Mouse (Mus musculus): ENCODE measurements at regions not wholly inside any gene's neighbourhood (a gene's known extent, or its start where the extent isn't known, plus 50 kb on each side); places are given as distances from the start of the nearest gene placed in this dataset.

- DNase-seq (ENCODE audit: low spot score) = no peak
These were observed 144.8 kb upstream of the Gimd1 start for GRCm38 (mm10) chr3:132484814-132485213.

GRCm38 (mm10) chr3:132485553-132485952 lies 144.1 kb upstream of the Gimd1 start:
- DNase-seq (ENCODE audit: low spot score) = no peak

- peak; percentile 32 for DNase-seq (ENCODE audit: low spot score)
These were observed 123.5 kb upstream of the Gimd1 start for GRCm38 (mm10) chr3:132506095-132506494.

GRCm38 (mm10) chr3:132510240-132510639 lies 119.4 kb upstream of the Gimd1 start:
- no peak for DNase-seq (ENCODE audit: low spot score)

- no peak for DNase-seq (ENCODE audit: low spot score)
These were observed 117.0 kb upstream of the Gimd1 start for GRCm38 (mm10) chr3:132512526-132513102.

GRCm38 (mm10) chr3:132533323-132533904 lies 96.2 kb upstream of the Gimd1 start:
- DNase-seq (ENCODE audit: low spot score) = no peak

- DNase-seq (ENCODE audit: low spot score) = no peak
These were observed 89.6 kb upstream of the Gimd1 start for GRCm38 (mm10) chr3:132539780-132540658.

- DNase-seq (ENCODE audit: low spot score) = no peak
These were observed 78.3 kb upstream of the Gimd1 start for GRCm38 (mm10) chr3:132551238-132551808.

GRCm38 (mm10) chr3:132565755-132566154 lies 63.9 kb upstream of the Gimd1 start:
- DNase-seq (ENCODE audit: low spot score) = no peak

GRCm38 (mm10) chr3:132566301-132566700 lies 63.3 kb upstream of the Gimd1 start:
- DNase-seq (ENCODE audit: low spot score) = no peak

Measured in layer of hippocampus, adult 9-10 months (tissue).